Mouse (Mus musculus) skeletal muscle tissue, adult 2 months (tissue): ENCODE measurements around the gene Il17ra.
A peak's percentile ranks its signal among the peaks of the same experiment; 100 is the strongest.

ENCODE experiments used
- DNase-seq: peaks from one replicate; pipeline ENCODE4 v3.0.0-alpha.2; 2012; ENCODE audit warnings: low read depth, low spot score

The Il17ra gene

GRCm38 (mm10) chr6:120471991-120472441, 9.0 kb downstream of the Il17ra start:
- DNase-seq: no peak

- no peak for DNase-seq
These were observed 9.6 kb downstream of the Il17ra start for GRCm38 (mm10) chr6:120472455-120473140.

GRCm38 (mm10) chr6:120473427-120473826, 10.4 kb downstream of the Il17ra start:
- peak; percentile 48 for DNase-seq

GRCm38 (mm10) chr6:120475288-120475687, 12.2 kb downstream of the Il17ra start:
- DNase-seq: no peak

GRCm38 (mm10) chr6:120479302-120479701, 16.3 kb downstream of the Il17ra start:
- peak; percentile 41 for DNase-seq

- no peak for DNase-seq
These were observed 17.3 kb downstream of the Il17ra start for GRCm38 (mm10) chr6:120480361-120480760.

GRCm38 (mm10) chr6:120481538-120481937, 18.5 kb downstream of the Il17ra start:
- DNase-seq: no peak

- no peak for DNase-seq
These were observed 19.0 kb downstream of the Il17ra start for GRCm38 (mm10) chr6:120482021-120482420.

GRCm38 (mm10) chr6:120482756-120483155, 19.7 kb downstream of the Il17ra start:
- no peak for DNase-seq

- no peak for DNase-seq
These were observed 20.2 kb downstream of the Il17ra start for GRCm38 (mm10) chr6:120483211-120483626.

GRCm38 (mm10) chr6:120485038-120485437, 22.0 kb downstream of the Il17ra start:
- no peak for DNase-seq

- DNase-seq: no peak
These were observed 23.0 kb downstream of the Il17ra start for GRCm38 (mm10) chr6:120486051-120486510.

GRCm38 (mm10) chr6:120488647-120489046, 25.6 kb downstream of the Il17ra start:
- DNase-seq: no peak

GRCm38 (mm10) chr6:120489461-120489860, 26.4 kb downstream of the Il17ra start:
- DNase-seq: no peak

- no peak for DNase-seq
These were observed 28.0 kb downstream of the Il17ra start for GRCm38 (mm10) chr6:120491064-120491463.

- no peak for DNase-seq
These were observed 28.9 kb downstream of the Il17ra start for GRCm38 (mm10) chr6:120491862-120492498.

GRCm38 (mm10) chr6:120492499-120493373, 29.7 kb downstream of the Il17ra start:
- DNase-seq: no peak

- DNase-seq: no peak
These were observed 30.5 kb downstream of the Il17ra start, which contains the start of gene Tmem121b for GRCm38 (mm10) chr6:120493374-120494181. Tmem121b (minus strand) TSS chr6:120493807.

- DNase-seq: no peak
These were observed 33.5 kb downstream of the Il17ra start for GRCm38 (mm10) chr6:120496544-120496943.

GRCm38 (mm10) chr6:120504051-120504450, 41.0 kb downstream of the Il17ra start:
- no peak for DNase-seq

GRCm38 (mm10) chr6:120505531-120505930, 42.5 kb downstream of the Il17ra start:
- no peak for DNase-seq
